Mouse (Mus musculus): ENCODE measurements at regions not wholly inside any gene's neighbourhood (a gene's known extent, or its start where the extent isn't known, plus 50 kb on each side); places are given as distances from the start of the nearest gene placed in this dataset.

GRCm38 (mm10) chr1:137865030-137865429 is 310.5 kb downstream of the Ptprc start:
- no peak for DNase-seq (ENCODE audit: low read depth, low spot score)

- no peak for DNase-seq (ENCODE audit: low read depth, low spot score)
Observed at GRCm38 (mm10) chr1:137863506-137863905, 312.0 kb downstream of the Ptprc start.

GRCm38 (mm10) chr1:137852262-137852661 is 323.2 kb downstream of the Ptprc start:
- no peak for DNase-seq (ENCODE audit: low read depth, low spot score)

- DNase-seq (ENCODE audit: low read depth, low spot score) = no peak
Observed at GRCm38 (mm10) chr1:137847311-137847923, 328.1 kb downstream of the Ptprc start.

GRCm38 (mm10) chr1:137846857-137847256 is 328.7 kb downstream of the Ptprc start:
- no peak for DNase-seq (ENCODE audit: low read depth, low spot score)

GRCm38 (mm10) chr1:137840531-137840930 is 335.0 kb downstream of the Ptprc start:
- no peak for DNase-seq (ENCODE audit: low read depth, low spot score)

GRCm38 (mm10) chr1:137839703-137840102 is 335.8 kb downstream of the Ptprc start:
- no peak for DNase-seq (ENCODE audit: low read depth, low spot score)

GRCm38 (mm10) chr1:137839263-137839662 is 336.2 kb downstream of the Ptprc start:
- DNase-seq (ENCODE audit: low read depth, low spot score) = no peak

- DNase-seq (ENCODE audit: low read depth, low spot score) = no peak
Observed at GRCm38 (mm10) chr1:137838357-137838756, 337.2 kb downstream of the Ptprc start.

- DNase-seq (ENCODE audit: low read depth, low spot score) = no peak
Observed at GRCm38 (mm10) chr1:137833535-137833934, 342.0 kb downstream of the Ptprc start.

GRCm38 (mm10) chr1:137831284-137831683 is 344.2 kb downstream of the Ptprc start:
- DNase-seq (ENCODE audit: low read depth, low spot score) = no peak

GRCm38 (mm10) chr1:137827379-137827778 is 348.1 kb downstream of the Ptprc start:
- DNase-seq (ENCODE audit: low read depth, low spot score) = no peak

GRCm38 (mm10) chr1:137815401-137815888 is 360.1 kb downstream of the Ptprc start:
- no peak for DNase-seq (ENCODE audit: low read depth, low spot score)

GRCm38 (mm10) chr1:137814556-137814955 is 361.0 kb downstream of the Ptprc start:
- no peak for DNase-seq (ENCODE audit: low read depth, low spot score)

GRCm38 (mm10) chr1:137813716-137814115 is 361.8 kb downstream of the Ptprc start:
- no peak for DNase-seq (ENCODE audit: low read depth, low spot score)

- no peak for DNase-seq (ENCODE audit: low read depth, low spot score)
Observed at GRCm38 (mm10) chr1:137811981-137812380, 363.5 kb downstream of the Ptprc start.

GRCm38 (mm10) chr1:137806742-137807141 is 368.8 kb downstream of the Ptprc start:
- no peak for DNase-seq (ENCODE audit: low read depth, low spot score)

GRCm38 (mm10) chr1:137806252-137806651 is 369.3 kb downstream of the Ptprc start:
- no peak for DNase-seq (ENCODE audit: low read depth, low spot score)

GRCm38 (mm10) chr1:137802119-137802518 is 373.4 kb downstream of the Ptprc start:
- DNase-seq (ENCODE audit: low read depth, low spot score) = no peak

GRCm38 (mm10) chr1:137800752-137801151 is 374.8 kb downstream of the Ptprc start:
- DNase-seq (ENCODE audit: low read depth, low spot score) = no peak

- DNase-seq (ENCODE audit: low read depth, low spot score) = no peak
Observed at GRCm38 (mm10) chr1:137788789-137789188, 386.7 kb downstream of the Ptprc start.

GRCm38 (mm10) chr1:137786653-137787052 is 388.9 kb downstream of the Ptprc start:
- no peak for DNase-seq (ENCODE audit: low read depth, low spot score)

- no peak for DNase-seq (ENCODE audit: low read depth, low spot score)
Observed at GRCm38 (mm10) chr1:137774586-137774985, 400.9 kb downstream of the Ptprc start.

GRCm38 (mm10) chr1:137760797-137761196 is 414.7 kb downstream of the Ptprc start:
- no peak for DNase-seq (ENCODE audit: low read depth, low spot score)
